Mouse (Mus musculus): ENCODE results near the gene Serinc3. TPM values are rescaled to one million over a fixed set of nuclear protein-coding genes. Genes with fewer than 3 reads are reported as not detected.

Gene Serinc3
- polyA plus RNA-seq (2015; fragmentation: Nextera tagmentation; extraction: Ambion mirVana), result 37.8 and 39.1 TPM in 2 replicates

DNA sequence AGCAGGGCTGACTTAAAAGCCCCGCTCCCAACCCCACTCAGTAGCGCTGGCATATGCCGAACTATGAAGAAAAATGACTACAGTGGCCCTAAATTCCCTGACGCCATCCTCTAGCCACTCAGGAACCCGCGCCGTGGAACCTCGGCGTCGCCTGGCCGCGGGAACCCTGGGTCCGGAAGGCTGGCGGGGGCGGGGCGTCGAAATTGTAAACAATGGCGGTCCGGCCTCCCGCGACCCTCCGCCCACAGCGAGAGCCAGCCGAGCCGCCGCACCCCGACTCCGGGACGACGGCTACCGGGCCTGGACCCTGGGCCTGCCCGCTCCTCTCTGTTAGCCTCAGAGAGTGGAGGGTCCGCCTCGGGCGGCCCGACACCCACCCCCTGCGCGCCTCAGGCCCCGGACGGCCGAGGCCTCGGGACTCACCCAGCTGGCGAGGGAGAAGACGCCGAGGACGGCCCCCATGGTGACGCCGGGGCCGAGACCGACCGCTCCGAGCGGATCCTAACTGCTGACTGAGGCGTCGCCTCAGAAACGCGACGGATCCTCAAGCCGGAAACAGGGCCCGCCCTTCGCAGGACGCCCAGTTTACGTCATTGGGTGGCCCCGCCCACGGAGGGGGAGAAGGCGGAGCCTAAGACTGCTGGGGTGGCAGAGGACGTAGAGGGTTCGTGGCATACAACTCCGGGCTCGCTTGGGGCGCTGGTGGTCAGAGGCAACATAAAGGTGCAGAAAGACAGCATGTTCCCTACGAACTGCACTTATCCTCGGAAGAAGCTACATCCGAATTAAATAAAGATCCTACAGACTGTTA, at the start of gene Serinc3:
Gene Serinc3, minus strand, starts transcription at position 557 of the 811 bp plus-strand sequence.

DNA sequence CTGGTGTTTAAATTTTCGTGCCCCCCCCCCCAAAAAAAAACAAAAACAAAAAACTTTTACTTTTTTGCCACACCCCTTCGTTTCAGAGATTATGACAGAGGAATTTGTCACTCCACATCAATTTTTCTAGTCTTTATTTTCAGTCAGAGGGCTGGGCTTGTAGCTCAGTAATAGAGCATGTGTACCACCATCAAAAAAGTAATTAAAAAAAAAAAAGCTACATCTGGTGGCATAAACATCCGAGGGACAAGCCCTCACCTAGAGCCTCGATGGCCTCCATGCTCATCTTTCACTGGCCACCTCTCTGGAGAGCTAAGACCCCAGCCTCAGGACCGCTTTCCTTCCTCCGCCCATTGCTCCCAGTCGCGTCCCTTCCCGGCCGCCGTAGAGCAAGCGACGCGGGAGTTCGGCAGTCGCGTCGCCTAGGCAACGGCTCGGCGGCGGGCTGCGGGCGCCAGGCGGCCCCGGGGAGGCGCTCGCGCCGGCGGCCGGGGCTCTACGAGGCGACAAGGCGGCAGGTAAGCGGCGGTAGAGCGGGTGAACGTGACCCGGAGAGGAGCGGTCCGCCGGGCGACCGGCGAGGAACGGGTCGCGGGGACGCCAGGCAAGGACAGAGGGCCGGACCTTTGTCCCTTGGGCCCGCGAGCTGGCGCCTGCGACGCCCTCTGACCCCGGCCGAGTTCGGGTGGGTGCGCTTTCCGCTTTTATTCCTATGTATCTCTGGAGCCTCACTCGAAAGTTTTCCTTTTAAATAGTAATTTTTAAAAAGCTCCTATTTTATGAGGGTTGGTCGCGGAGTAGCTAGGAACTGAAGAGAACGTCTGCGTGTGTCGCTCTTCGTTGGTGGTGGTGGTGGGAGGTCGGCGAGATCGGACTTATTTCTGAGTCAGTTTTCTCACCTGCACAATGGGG, 13.3 kb upstream of the Serinc3 start, which contains the start of gene Pkig:
Gene Pkig, plus strand, starts transcription at position 412 of the 912 bp plus-strand sequence.

DNA sequence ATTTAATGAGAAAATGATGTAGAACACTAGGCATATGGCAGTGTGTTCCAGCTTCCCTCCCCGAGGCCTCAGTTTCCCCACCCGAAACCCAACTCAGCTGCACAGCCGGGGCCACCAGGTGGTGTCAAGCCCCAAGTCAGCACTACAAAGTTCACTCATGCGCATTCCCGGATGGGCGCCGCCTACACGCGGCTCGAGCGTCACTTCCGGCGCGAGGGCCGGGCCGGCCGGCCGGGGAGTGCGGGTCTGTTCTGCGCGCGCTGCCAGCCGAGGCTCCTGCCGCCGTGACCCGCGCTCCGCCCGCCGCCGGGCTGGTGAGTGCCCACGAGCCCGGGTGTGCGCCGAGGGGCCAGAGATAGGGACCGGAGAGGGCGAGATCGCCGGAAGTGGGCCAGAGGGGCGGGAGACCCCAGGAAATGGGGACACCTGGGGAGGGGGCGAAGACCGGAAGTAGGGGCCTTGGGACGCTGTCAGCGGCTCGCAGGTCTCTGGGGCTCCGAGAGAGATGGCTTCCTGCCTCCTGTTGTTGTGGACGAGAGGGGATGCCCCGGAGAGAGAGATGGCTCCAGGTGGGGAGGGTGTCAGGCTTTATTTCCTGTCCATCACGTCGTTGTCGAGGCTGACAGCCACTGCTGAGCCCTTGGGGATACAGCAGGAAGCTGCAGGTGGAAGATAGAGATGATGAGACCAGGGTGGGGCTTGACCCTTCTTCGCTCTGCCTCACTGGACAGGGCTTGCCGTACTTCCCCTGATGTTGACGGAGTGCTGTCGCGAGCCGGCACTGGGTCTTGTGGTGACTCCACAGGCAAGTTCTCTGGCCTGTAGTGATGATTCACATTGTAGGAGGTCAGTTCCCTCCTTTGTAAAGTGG, 42.6 kb downstream of the Serinc3 start, which contains the start of gene Ttpal:
Gene Ttpal, plus strand, starts transcription at position 214 of the 871 bp plus-strand sequence.

Other genes starting within 250 kb of the Serinc3 start
- 35.7 and 36.6 TPM in 2 replicates for gene Jph2, start 247.1 kb downstream of the Serinc3 start, polyA plus RNA-seq (2015; fragmentation: Nextera tagmentation; extraction: Ambion mirVana)
- 57.6 and 58.1 TPM in 2 replicates for gene Oser1, start 220.4 kb downstream of the Serinc3 start, polyA plus RNA-seq (2015; fragmentation: Nextera tagmentation; extraction: Ambion mirVana)
- 0.10 and 0.16 TPM in 2 replicates for gene Gdap1l1, start 206.7 kb downstream of the Serinc3 start, polyA plus RNA-seq (2015; fragmentation: Nextera tagmentation; extraction: Ambion mirVana)
- gene Fitm2, start 172.5 kb downstream of the Serinc3 start, polyA plus RNA-seq (2015; fragmentation: Nextera tagmentation; extraction: Ambion mirVana), result 23.3 and 27.1 TPM in 2 replicates
- 0.35 TPM in 1 of 2 replicates, not detected in the other for gene R3hdml, start 152.8 kb downstream of the Serinc3 start, polyA plus RNA-seq (2015; fragmentation: Nextera tagmentation; extraction: Ambion mirVana)
- gene Hnf4a, start 138.3 kb downstream of the Serinc3 start, polyA plus RNA-seq (2015; fragmentation: Nextera tagmentation; extraction: Ambion mirVana), result not detected in 2 replicates
- 8.5 and 8.9 TPM in 2 replicates for gene Ttpal, start 42.8 kb downstream of the Serinc3 start, polyA plus RNA-seq (2015; fragmentation: Nextera tagmentation; extraction: Ambion mirVana)
- gene Pkig, start 13.3 kb upstream of the Serinc3 start, polyA plus RNA-seq (2015; fragmentation: Nextera tagmentation; extraction: Ambion mirVana), result 255 and 269 TPM in 2 replicates
- gene Ada, start 105.1 kb upstream of the Serinc3 start, polyA plus RNA-seq (2015; fragmentation: Nextera tagmentation; extraction: Ambion mirVana), result 2.5 and 4.4 TPM in 2 replicates
- 0.82 and 1.2 TPM in 2 replicates for gene Ccn5, start 175.7 kb upstream of the Serinc3 start, polyA plus RNA-seq (2015; fragmentation: Nextera tagmentation; extraction: Ambion mirVana)
- gene Kcnk15, start 208.5 kb upstream of the Serinc3 start, polyA plus RNA-seq (2015; fragmentation: Nextera tagmentation; extraction: Ambion mirVana), result not detected in 2 replicates

Data from skeletal muscle tissue, postnatal 0 days (tissue).